Mouse (Mus musculus) bone marrow, adult 2 months (tissue): ENCODE measurements around the gene Zfp113. TPM values are rescaled to one million over a fixed set of nuclear protein-coding genes. Genes with fewer than 3 reads are reported as not detected.
A peak's percentile ranks its signal among the peaks of the same experiment; 100 is the strongest.

Experiments
- H3K27ac ChIP-seq: fragments of 200-500 bp; 2 replicates; pipeline ENCODE4 v1.5.1; 2012; ENCODE audit warnings: low read depth, mild to moderate bottlenecking, control low read depth, inconsistent platforms, low read length; ENCODE audit not compliant: control insufficient read depth, poor library complexity, insufficient read depth
- H3K4me1 ChIP-seq: fragments of 200-500 bp; 2 replicates; pipeline ENCODE4 v1.6.1; 2011; ENCODE audit warnings: low read length; ENCODE audit not compliant: control insufficient read depth, insufficient read depth
- H3K4me3 ChIP-seq: fragments of 200-500 bp; replicated peaks from 2 replicates; pipeline ENCODE3; 2011; ENCODE audit warnings: mild to moderate bottlenecking, low read depth, low read length, control low read depth; ENCODE audit not compliant: control insufficient read depth
- CTCF ChIP-seq: fragments of 200-500 bp; IDR thresholded peaks from 2 replicates; pipeline ENCODE4 v1.5.1; 2011; ENCODE audit warnings: low read length, control low read depth; ENCODE audit not compliant: control insufficient read depth, insufficient read depth
- POLR2A ChIP-seq: fragments of 200-500 bp; IDR thresholded peaks from 2 replicates; pipeline ENCODE4 v1.6.1; 2011; ENCODE audit warnings: low read depth, mild to moderate bottlenecking, control low read depth, low read length, borderline replicate concordance; ENCODE audit not compliant: control insufficient read depth
- WGBS: fragments of 180-500 bp; shearing (Covaris S2); methylation state at CpG from one replicate; pipeline ENCODE4 v1.1.7; 2018; 5-methylcytosine and 5-hydroxymethylcytosine counted together
- polyA plus RNA-seq: library from polyadenylated mRNA; stranded (reverse); fragments of >200 nt; gene quantifications from 2 replicates; pipeline ENCODE4 v1.2.4, GENCODE M21; 2011; ENCODE audit warnings: low replicate concordance; ENCODE audit not compliant: missing spikeins, insufficient read depth, insufficient read length

Gene Zfp113
- polyA plus RNA-seq, 1 experiment, result 2.2 TPM

- WGBS, result under 1% methylated on average over 42 of the region's 42 CpGs
- H3K27ac ChIP-seq, result peak within 1 kb of the TSS; percentile 24; the same call in 1 of the 2 replicates
- TF ChIP-seq CTCF (no peak), POLR2A (peak; percentile 74; the same call in 1 of the 2 replicates)
Measured at GRCm38 (mm10) chr5:138160842-138161665, 5.5 kb upstream of the Zfp113 start, which contains the start of gene Cops6. Gene Cops6 (plus strand): TSS chr5:138161071.

GRCm38 (mm10) chr5:138160224-138160762, 4.7 kb upstream of the Zfp113 start:
- 60% methylated on average over 7 of the region's 7 CpGs for WGBS
- Histone ChIP-seq H3K27ac (no peak overlapping the region), H3K4me1 (peaks cover 2% of the 10 kb centered on the region), H3K4me3 (no peak overlapping the region)
- no peak for TF ChIP-seq POLR2A
- TF ChIP-seq CTCF, result no peak

More at GRCm38 (mm10) chr5:138160842-138161665, 5.5 kb upstream of the Zfp113 start, which contains the start of gene Cops6:
- H3K4me1 ChIP-seq, result peaks cover 2% of the 10 kb centered on the region
- H3K4me3 ChIP-seq, result peak within 1 kb of the TSS; percentile 96

- no peak overlapping the region for H3K4me3 ChIP-seq
- H3K27ac ChIP-seq, result no peak overlapping the region
- TF ChIP-seq CTCF (no peak), POLR2A (no peak)
- 74% methylated on average over 3 of the region's 3 CpGs for WGBS
- H3K4me1 ChIP-seq, result no peaks in the 10 kb centered on the region; the same call in 1 of the 2 replicates
Measured at GRCm38 (mm10) chr5:138154390-138154789, 1.2 kb downstream of the Zfp113 start.

GRCm38 (mm10) chr5:138138585-138138984, 17.0 kb downstream of the Zfp113 start:
- peaks cover 2% of the 10 kb centered on the region for H3K4me1 ChIP-seq
- TF ChIP-seq POLR2A (no peak), CTCF (no peak)
- under 1% methylated on average over 4 of the region's 4 CpGs for WGBS
- H3K27ac ChIP-seq, result no peak overlapping the region
- no peak overlapping the region for H3K4me3 ChIP-seq

GRCm38 (mm10) chr5:138137935-138138549, 17.5 kb downstream of the Zfp113 start:
- Histone ChIP-seq H3K4me3 (no peak overlapping the region), H3K27ac (no peak overlapping the region), H3K4me1 (peaks cover 2% of the 10 kb centered on the region)
- TF ChIP-seq CTCF (peak; percentile 34), POLR2A (no peak)
- WGBS, result 39% methylated on average over 8 of the region's 8 CpGs

- Histone ChIP-seq H3K4me1 (peaks cover 2% of the 10 kb centered on the region), H3K4me3 (no peak overlapping the region), H3K27ac (no peak overlapping the region)
- 55% methylated on average over 4 of the region's 4 CpGs for WGBS
- no peak for TF ChIP-seq POLR2A
- no peak for TF ChIP-seq CTCF
Measured at GRCm38 (mm10) chr5:138137257-138137656, 18.3 kb downstream of the Zfp113 start.

- WGBS, result 86% methylated on average over 5 of the region's 5 CpGs
- H3K4me1 ChIP-seq, result no peaks in the 10 kb centered on the region
- H3K4me3 ChIP-seq, result no peak overlapping the region
- TF ChIP-seq CTCF (no peak), POLR2A (no peak)
- no peak overlapping the region for H3K27ac ChIP-seq
Measured at GRCm38 (mm10) chr5:138132425-138133064, 23.0 kb downstream of the Zfp113 start.

- no peak overlapping the region for H3K27ac ChIP-seq
- peaks cover 2% of the 10 kb centered on the region for H3K4me1 ChIP-seq
- TF ChIP-seq POLR2A, result no peak
- no peak for TF ChIP-seq CTCF
- WGBS, result 32% methylated on average over 3 of the region's 3 CpGs
- H3K4me3 ChIP-seq, result no peak overlapping the region
Measured at GRCm38 (mm10) chr5:138118041-138118440, 37.5 kb downstream of the Zfp113 start.
